Mouse (Mus musculus): ENCODE measurements around the gene Cdc40. TPM values are rescaled to one million over a fixed set of nuclear protein-coding genes. Genes with fewer than 3 reads are reported as not detected.
"Not testable (repeated sequence)": the region's sequence is repeated elsewhere in the genome, so short reads cannot be mapped to it uniquely, and the experiment has no call there.

Gene Cdc40
- total RNA-seq, 2 experiments from 2014 or later, result 36.7 to 42.8 TPM

DNA sequence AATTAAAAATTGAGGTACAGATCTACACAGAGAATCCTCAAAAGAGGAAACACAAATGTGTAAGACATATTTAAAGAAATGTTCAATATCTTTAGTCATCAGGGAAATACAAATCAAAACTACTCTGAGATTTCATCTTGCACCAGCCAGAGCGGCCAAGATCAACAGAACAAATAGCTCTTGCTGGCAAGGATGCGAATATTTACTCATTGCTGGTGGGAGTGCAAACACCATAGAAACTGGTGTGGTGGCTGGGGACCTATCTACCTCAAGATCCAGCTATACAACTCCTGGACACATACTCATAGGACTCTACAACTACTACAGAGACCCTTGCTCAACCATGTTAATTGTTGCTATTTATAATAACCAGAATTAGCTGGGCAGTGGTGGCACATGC lies 11.8 kb downstream of the Cdc40 start:
- DNase-seq (ENCODE audit: low spot score in 2 of 2), result no peak

DNA sequence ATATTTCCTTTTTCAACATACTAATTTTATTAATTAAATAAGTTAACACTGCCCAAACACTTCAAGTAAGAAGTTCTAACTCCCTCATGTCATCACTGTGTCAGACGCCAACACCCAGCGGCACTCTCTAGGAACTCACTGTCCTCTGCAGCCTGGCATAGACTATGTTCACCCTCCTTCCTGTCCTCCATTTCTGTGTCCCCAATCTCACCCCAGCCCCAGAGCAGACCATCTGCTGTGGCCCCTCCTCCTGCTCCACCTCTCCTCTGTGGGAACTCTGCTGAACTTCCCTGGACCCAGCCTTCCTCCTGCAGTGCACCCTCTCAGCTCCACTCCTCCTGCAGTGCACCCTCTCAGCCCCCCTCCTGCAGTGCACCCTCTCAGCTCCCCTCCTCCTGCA lies 15.0 kb downstream of the Cdc40 start:
- DNase-seq (ENCODE audit: low spot score in 2 of 2), result no peak

DNA sequence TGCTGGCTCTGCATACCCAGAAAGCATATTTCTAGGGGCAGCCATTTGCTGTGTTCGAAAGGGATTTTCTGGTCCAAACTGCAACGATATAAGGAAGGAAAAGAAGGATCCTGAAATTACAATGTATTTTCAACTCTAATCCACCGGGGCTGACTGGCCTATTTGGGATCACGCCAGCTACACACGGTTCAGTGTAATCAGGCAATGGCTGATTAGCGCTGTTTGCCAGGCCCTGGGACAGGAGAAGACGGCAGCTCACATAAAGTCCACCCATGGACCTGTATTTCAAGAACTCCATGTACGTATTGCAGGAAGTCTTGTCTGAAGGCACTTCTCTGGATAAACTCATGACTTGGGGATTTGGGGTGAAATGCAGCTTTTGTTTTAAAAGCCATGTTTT lies 25.5 kb downstream of the Cdc40 start:
- DNase-seq (ENCODE audit: low spot score in 2 of 2), result no peak

DNA sequence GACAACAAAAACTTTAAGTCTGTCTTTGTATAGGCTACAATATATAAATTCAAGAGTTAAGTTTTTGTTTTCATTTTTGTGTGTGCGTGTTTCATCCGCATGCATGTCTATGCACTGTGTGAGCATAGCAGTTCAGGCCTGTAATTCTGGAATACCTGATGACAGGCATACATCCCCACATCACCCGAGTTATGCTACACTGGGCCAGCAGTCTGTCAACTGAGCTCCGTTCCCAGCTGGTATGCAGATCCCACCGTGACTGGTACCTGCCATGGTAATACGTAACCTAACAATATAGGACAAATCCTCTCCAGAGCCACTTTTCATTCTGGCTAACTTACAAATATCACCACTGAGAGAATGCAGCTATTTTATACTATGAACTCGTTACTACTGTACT lies 26.4 kb downstream of the Cdc40 start:
- no peak for DNase-seq (ENCODE audit: low spot score in 2 of 2)

DNA sequence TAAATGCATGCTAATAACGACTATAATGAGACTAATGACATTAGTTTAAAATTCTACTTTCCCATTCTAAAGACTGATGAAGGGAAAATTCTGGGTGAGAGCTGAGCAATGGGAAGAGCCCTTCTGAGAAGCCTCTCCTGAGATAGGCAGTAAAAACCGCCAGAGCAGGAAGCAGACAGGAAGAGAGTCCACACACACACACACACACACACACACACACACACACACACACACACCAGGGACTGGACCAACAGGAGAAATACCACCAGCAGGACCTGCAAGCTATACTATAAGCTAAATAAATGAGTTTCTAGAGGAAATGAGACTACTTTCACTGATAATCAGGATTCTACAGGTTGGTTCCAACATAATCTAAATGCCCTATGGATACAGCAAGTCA lies 27.5 kb downstream of the Cdc40 start:
- no peak for DNase-seq (ENCODE audit: low spot score in 2 of 2)

DNA sequence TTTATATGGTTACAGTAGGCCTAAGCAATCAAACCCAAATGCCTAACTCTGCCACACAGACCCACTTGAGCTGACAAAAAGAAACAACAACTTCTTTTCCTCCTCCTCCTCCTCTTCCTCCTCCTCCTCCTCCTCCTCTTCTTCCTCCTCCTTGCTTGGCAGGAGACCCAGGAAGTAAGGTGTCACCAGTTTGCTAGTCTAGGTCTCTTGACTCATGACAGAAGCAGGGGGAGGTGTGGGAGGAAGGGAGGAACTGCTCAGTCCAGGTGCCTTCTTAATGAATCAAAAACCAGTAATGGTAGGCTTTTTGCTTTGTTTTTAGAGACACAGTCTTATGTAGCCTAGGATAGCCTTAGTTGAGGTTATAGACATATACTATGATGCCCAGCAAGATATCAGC lies 32.0 kb downstream of the Cdc40 start:
- DNase-seq (ENCODE audit: low spot score in 2 of 2), result no peak

DNA sequence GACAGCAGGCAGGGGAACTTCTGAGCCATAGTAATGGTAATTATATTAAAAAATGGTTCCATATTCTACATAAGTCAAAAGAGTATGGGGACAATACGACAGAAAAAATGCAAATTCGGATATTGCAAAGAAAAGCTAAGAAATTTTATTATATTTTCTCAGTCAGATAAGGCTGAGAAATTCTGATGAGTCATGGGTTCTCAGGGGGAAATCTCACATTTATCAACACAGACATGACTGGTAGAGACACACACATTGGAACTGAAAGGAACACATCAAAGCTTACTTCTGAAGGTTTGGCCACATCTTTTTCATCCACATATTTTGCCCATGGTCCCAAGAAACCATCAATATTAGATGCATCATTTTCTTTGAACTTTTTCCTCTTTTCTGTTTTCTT lies 32.5 kb downstream of the Cdc40 start:
- no peak for DNase-seq (ENCODE audit: low spot score in 2 of 2)

DNA sequence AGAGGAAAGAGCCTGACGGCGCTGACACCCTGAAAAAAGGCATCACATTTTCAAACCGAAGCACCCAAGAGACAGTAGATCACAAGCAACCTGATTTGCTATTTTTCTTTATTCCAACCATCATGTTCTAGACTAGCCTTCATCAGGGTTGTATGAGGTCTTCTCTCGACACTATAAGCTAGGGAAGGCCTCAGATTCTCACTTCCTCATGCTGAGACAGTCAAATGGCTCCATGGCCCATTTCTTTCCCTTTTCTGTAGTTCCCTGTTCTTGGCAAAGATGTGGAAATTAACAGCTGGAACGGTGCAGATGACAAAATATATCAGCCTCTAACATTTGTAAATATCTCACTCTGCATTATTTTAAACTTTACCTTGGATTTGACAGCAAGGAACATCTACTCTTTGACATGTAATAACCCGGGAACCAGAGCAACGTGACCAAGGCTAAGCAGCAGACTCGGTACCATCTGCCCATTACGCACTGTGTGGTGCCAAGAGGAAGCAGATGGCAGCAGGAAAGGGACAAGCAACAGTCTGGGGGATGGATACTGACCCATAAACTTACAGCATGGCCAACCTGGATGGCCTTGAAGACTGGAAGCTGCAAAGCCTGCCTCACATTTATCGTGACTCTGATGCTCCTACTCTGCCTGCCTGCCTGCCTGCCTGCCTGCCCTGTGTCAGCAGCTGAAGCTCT lies 35.8 kb downstream of the Cdc40 start:
- no peak for DNase-seq (ENCODE audit: low spot score in 2 of 2)

DNA sequence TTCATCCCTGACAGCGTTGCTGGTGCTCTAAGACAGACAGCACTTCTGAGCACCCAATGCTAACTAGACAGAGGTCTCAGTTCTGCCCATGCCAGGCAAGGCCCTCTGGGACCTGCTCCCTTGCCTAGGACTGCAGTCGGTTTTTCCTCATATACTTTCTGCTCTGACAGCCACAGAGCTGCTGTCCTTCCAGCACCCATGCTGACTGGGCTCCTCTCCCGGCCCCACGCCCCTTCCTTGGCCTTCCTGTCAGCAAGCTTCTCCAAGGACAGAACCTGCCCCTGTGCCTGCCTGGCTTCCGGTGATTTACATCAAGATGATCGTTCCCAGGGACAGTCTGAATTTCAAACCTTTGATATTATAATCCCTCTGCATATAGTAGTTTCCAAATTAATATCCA lies 37.5 kb downstream of the Cdc40 start:
- no peak for DNase-seq (ENCODE audit: low spot score in 2 of 2)

DNA sequence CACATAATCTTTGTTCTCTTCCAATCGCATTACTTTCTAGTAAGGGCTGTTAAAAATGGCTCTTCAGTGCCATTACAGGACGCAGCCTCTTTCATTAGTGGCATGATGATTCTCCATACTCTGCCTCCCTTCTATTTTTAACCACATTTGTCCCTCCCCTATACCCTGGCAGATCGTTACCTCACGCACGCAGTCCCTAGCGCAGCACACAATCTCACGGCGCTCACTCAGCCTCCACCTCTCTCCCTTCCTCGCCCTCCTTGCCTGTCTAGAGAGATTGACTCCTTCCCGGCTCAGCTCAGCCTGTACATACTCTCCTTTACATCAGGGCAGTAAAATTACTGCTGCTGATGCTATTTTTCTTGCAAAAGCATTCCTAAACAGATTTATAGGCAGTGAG lies 38.6 kb downstream of the Cdc40 start:
- DNase-seq (ENCODE audit: low spot score in 2 of 2), result no peak

DNA sequence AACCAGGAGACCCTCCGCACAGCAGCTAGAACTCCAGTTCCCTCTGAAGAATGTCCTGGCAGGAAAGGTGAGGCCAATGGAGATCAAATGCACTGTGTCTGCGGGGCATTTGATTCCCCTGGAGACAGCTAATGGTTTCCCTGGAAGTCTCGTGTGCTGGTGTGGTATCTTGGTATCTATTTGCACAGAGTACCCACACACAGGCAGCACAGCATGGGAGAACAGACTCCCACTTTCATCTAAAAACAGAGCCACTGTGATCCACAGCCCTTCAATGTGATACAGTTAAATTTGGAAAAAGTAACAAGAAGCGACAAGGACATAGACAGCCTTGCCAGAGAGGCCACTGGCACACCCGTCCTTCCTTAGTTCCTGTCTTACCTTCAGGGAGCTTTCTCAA lies 39.3 kb downstream of the Cdc40 start:
- DNase-seq (ENCODE audit: low spot score in 2 of 2), result peak in 1 of 2 experiments; percentile 65

DNA sequence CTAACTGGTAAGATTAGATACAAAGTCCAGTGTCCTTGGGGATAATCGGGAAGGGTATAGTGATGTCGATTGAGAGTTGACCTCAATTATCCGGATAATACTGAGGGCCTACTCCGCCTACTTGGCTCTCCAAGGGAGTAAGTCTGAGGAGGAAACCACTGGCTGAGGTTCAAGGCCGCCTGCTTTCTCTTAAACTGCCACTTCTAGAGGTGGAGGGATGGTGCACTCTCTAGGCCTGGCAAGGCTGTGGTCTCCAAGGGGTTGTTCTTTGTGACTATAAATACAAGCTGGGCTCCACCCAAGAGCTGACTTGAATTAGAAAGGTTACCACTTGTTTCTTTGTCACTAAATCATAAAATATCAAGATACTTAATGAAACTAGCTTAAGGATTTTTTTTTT lies 43.0 kb downstream of the Cdc40 start:
- DNase-seq (ENCODE audit: low spot score in 2 of 2), result no peak

DNA sequence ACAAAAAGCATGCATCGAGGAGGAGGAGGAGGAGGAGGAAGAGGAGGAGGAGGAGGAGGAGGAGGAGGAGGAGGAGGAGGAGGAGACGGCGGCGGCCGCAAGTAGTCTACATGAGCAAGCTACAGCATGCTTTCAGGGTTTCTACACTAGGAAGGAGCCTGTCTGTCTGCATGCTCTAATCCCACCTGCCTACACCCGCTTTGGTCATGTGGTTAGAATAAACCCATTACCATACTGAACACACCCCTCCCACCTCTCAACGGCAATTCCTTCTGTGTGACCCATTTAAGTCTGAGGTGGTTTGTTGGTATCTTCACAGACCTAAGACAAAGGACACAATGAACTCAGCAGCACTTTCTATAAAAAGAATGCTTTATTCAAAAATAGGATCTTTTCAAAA lies 51.8 kb downstream of the Cdc40 start:
- no peak for DNase-seq (ENCODE audit: low spot score in 2 of 2)

DNA sequence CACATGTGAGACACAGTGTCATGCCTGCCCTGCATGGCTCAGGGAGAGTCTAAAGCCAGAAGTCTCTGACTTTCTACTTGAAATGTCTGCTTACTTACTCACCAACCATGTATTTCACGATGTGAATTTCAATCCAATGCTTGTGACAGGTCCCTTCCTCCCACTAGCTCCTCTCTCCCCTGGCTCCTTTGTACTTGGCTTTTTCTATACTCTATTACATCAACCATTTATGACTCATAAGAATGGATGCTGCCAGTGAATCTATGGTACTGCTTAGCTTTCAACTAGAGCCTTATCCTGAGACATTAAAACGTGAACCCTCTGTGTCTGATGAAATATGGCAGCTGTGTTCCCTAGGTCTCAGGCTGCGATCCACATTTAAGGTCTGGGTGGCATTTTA lies 52.8 kb downstream of the Cdc40 start:
- DNase-seq (ENCODE audit: low spot score in 2 of 2), result no peak

DNA sequence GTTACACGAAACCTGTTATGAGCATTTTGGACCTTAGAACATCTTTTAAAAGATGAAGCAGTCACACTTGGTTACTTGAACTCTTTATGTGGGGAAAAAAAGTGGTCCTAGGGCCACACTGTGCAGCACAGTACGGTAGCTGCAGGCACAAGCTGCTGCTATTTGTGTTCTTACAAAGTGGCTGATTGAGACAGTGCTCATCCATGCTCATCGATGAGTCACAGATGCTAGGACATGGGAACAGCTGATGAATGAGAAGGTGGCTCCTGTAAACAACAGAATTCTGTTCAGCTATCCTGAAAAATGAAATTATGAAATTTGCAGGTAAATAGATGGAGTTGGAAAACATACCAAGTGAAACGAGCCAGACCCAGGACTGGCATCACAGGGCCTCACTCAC lies 55.4 kb downstream of the Cdc40 start:
- DNase-seq (ENCODE audit: low spot score in 2 of 2), result no peak

DNA sequence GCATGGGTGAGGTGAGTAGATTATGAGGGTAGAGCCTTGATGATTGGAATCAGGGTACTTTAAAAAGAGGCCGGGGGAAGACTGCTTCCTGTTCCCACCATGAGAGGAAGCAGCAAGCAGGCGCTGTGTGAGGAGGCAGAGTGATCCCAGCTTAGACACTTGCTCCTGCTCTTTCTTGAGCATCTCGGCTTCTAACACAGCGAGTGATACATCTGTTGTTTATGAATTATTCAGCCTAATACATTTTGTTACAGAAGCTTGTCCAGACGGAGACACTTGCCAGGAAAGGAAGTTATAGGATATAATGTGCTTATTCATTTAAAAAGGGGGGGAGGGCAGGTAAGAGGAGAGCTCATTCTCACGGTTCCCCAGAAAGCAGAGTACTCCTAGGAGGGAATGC lies 57.2 kb downstream of the Cdc40 start:
- DNase-seq (ENCODE audit: low spot score in 2 of 2), result no peak

DNA sequence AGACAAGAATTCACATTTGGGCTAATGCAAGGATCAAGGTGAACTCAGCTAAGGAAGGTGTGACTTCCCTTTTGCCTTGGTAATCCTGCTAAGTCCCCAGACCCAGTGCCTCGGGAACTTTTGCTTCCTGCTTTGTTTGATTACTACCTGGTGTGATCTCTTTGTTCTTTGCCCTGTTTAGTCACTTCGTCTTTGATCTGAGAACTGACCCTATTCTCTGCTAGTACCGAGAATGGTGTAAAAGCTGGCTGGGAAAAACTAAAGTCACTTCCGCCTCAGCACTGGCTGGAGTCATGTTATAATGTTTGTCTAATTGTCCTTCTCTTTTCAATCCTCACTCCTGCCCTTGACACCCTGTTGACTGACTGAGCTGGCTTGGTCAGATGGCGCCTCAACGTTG lies 66.6 kb downstream of the Cdc40 start:
- no peak for DNase-seq (ENCODE audit: low spot score in 2 of 2)

DNA sequence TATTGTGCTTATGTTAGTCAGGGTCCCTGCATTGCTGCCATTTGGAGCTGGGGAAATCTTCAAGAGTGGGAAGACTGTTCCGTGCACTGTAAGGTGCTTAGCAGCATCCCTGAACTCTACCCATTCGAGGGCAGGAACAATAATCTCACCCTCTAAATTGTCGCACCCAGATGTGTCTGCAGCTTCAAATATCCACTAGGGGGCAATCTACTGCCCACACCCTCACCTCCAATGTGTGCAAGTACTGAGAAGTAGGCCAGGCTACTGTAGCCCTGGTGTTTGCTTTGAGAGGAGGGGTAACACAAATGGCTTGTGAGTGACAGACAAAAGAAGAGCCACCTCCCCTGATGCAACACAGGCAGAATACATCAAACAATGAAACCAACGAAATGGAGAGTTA lies 69.5 kb downstream of the Cdc40 start:
- no peak for DNase-seq (ENCODE audit: low spot score in 2 of 2)

DNA sequence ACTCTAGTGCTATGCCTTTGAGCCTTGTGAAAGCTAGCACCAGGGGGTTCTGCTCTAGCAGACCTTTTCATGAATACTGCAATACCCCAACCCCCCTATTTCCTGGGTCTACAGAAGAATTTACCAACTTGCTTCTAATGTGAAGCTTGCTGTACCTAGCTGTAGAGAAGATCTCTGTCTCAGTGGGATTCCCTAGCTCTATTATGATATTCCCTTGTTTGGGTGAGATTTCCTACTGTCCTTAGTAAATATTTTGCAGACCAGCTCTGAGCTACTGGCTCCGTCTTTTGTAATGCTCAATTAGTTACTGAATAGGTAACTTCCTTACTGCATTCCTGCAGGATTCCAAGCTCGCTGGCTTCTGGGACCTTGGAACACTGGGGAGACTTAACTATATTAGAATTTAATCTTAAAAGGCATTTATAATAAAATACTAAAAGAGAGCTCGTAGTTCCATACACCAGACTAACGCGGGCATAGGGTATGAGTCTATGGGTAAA lies 73.7 kb downstream of the Cdc40 start:
- DNase-seq (ENCODE audit: low spot score in 2 of 2), result not testable (repeated sequence)

DNA sequence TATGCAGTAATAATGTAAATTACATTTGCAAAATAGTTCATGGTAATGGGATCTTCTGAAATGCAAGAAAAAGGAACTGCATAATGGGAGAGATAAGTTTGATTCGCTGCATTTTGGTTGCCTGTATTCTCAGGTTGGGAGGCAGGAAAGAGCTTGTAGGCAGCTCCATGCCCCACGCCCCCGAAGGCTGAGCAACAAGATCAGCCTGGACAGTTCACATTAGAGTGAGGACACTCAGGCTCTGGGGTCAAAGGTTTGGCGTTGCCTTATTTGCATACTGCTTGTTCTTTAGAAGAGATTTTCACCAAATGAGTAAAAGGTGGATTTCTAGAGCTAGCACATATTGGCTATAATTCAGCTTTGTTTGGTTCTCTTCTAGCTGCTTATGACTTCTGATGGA lies 76.9 kb downstream of the Cdc40 start:
- DNase-seq (ENCODE audit: low spot score in 2 of 2), result no peak

DNA sequence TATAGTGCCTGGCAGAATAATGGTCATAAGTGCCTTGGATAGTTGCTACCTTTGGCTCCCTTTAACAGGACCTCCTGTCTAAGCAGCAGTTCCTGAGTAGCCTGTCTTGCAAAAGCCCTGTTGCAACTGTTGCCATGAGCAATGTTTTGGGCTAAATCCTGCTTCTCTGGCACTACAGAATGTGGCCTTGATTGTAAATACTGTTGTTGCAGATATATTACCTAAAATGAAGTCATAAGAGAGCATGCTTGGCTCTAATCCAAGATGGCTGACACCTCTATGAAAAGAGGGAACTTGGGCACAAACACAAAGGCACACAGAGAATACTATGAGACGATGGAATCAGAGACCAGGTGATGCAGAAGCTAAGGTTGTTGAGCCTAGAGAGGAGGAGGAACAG lies 77.9 kb downstream of the Cdc40 start:
- no peak for DNase-seq (ENCODE audit: low spot score in 2 of 2)

DNA sequence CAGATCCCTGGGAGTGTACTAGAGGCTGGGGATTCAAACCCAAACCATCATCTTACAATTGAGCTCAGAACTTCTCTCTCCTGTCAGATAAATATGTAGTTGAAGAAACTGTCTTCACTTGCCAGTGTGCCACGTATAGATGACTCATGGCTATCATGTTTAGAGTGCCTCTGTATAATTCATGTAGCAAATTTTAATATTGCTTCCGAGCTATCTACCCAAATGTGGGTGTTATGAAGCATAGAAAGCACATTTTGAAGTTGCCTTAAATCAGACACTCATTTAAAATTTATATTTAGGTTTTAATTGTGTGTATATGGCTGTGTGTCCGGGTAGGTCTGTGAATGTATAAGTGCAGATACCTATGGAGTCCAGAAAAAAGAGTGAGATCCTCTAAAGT lies 91.0 kb downstream of the Cdc40 start:
- DNase-seq (ENCODE audit: low spot score in 2 of 2), result no peak

DNA sequence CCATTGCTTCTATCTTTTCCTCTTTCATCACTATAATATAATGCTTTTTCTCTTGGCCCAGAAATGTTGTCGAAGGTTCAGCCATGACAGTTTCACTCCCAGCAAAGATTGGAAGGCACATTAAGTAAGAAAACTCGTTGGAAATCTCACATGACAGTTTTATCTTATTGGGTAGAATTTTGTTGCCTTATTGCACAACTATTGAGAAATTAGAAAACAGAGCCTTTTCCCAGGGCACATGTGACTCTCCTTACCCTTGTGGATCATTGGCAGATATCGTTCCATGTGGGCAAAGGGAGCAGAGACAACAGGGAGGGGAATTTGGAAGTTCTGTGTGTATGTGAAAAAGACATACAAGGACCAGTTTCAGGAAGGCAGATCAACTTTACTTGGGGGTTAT lies 92.7 kb downstream of the Cdc40 start:
- DNase-seq (ENCODE audit: low spot score in 2 of 2), result no peak

All from left cerebral cortex, adult 18-20 months (tissue).